Mouse (Mus musculus) MEL (cell line): ENCODE measurements at regions not wholly inside any gene's neighbourhood (a gene's known extent, or its start where the extent isn't known, plus 50 kb on each side); places are given as distances from the start of the nearest gene placed in this dataset.

Experiments used
- DNase-seq: peaks from one replicate; pipeline ENCODE4 v3.0.0; 2011; ENCODE audit warnings: low read depth, low spot score
- H3K27ac ChIP-seq: 2 replicates; pipeline ENCODE4 v1.5.1; 2012; ENCODE audit warnings: low read depth, mild to moderate bottlenecking, control low read depth, low read length, moderate library complexity; ENCODE audit not compliant: control insufficient read depth
- H3K27me3 ChIP-seq, 2 experiments: fragments of 150-350 bp in 1 of 2; sonication (generic) in 1 of 2; 2 replicates each; pipeline ENCODE4 v1.6.1; 2012; ENCODE audit warnings: low read length in 2 of 2, mild to moderate bottlenecking in 2 of 2, improper control_type of control experiment in 1 of 2, moderate library complexity in 1 of 2; ENCODE audit not compliant: insufficient read depth in 2 of 2, control insufficient read depth in 1 of 2
- H3K36me3 ChIP-seq, 2 experiments: 2 replicates each; pipeline ENCODE4 v1.6.1; 2012 to 2014; ENCODE audit warnings: low read length in 2 of 2, improper control_type of control experiment in 1 of 2, inconsistent platforms in 1 of 2, mild to moderate bottlenecking in 1 of 2; ENCODE audit not compliant: insufficient read depth in 2 of 2, control insufficient read depth in 1 of 2
- H3K4me1 ChIP-seq, 2 experiments: fragments of 150-350 bp in 1 of 2; sonication (generic) in 1 of 2; 2 replicates each; pipeline ENCODE4 v1.6.1; 2012; ENCODE audit warnings: low read length in 2 of 2, improper control_type of control experiment in 1 of 2, mild to moderate bottlenecking in 1 of 2; ENCODE audit not compliant: insufficient read depth in 2 of 2, control insufficient read depth in 1 of 2
- H3K4me3 ChIP-seq, 2 experiments: fragments of 150-350 bp in 1 of 2; sonication (generic) in 1 of 2; 2 replicates each; pipeline ENCODE4 v1.5.1; 2012; ENCODE audit warnings: low read depth in 2 of 2, low read length in 2 of 2, mild to moderate bottlenecking in 2 of 2, moderate library complexity in 2 of 2, control low read depth in 1 of 2, improper control_type of control experiment in 1 of 2; ENCODE audit not compliant: control insufficient read depth in 1 of 2, insufficient read depth in 1 of 2
- H3K79me2 ChIP-seq: 2 replicates; pipeline ENCODE4 v1.6.1; 2012; ENCODE audit warnings: mild to moderate bottlenecking, low read length, moderate library complexity; ENCODE audit not compliant: control insufficient read depth, poor library complexity, insufficient read depth
- H3K9ac ChIP-seq: 2 replicates; pipeline ENCODE4 v1.6.1; 2012; ENCODE audit warnings: low read depth, mild to moderate bottlenecking, control low read depth, low read length, moderate library complexity; ENCODE audit not compliant: control insufficient read depth, poor library complexity, severe bottlenecking
- H3K9me3 ChIP-seq: fragments of 150-350 bp; sonication (generic); replicated peaks from 2 replicates; pipeline ENCODE4 v1.6.1; 2012; ENCODE audit warnings: mild to moderate bottlenecking, low read length, improper control_type of control experiment, moderate library complexity; ENCODE audit not compliant: insufficient read depth
- CHD1 ChIP-seq: IDR thresholded peaks from 2 replicates; pipeline ENCODE4 v1.6.1; 2012; ENCODE audit warnings: low read depth, mild to moderate bottlenecking, inconsistent platforms, low read length, improper control_type of control experiment
- CHD2 ChIP-seq: IDR thresholded peaks from 2 replicates; pipeline ENCODE4 v1.6.1; 2011; ENCODE audit warnings: low read length, improper control_type of control experiment
- CTCF ChIP-seq, 3 experiments: IDR thresholded peaks in 2 of 3; conservative IDR thresholded peaks in 1 of 3; 2 replicates each; pipeline ENCODE4 v1.5.1; 2011 to 2012; ENCODE audit warnings: low read length in 3 of 3, low read depth in 2 of 3, mild to moderate bottlenecking in 2 of 3, improper control_type of control experiment in 1 of 3, inconsistent platforms in 1 of 3, mixed read lengths in 1 of 3, moderate library complexity in 1 of 3; ENCODE audit not compliant: control insufficient read depth in 1 of 3, insufficient read depth in 1 of 3, poor library complexity in 1 of 3, severe bottlenecking in 1 of 3
- E2F4 ChIP-seq: IDR thresholded peaks from 2 replicates; pipeline ENCODE4 v1.6.1; 2011; ENCODE audit warnings: low read depth, low read length, improper control_type of control experiment, borderline replicate concordance
- ELF1 ChIP-seq: IDR thresholded peaks from 2 replicates; pipeline ENCODE4 v1.6.1; 2014; ENCODE audit warnings: low read depth, mild to moderate bottlenecking, inconsistent platforms, low read length, improper control_type of control experiment, moderate library complexity
- EP300 ChIP-seq, 2 experiments: IDR thresholded peaks; 2 replicates each; pipeline ENCODE4 v1.6.1; 2011; ENCODE audit warnings: improper control_type of control experiment in 2 of 2, low read length in 2 of 2, low read depth in 1 of 2, mild to moderate bottlenecking in 1 of 2
- GABPA ChIP-seq: IDR thresholded peaks from 2 replicates; pipeline ENCODE4 v1.6.1; 2012; ENCODE audit warnings: low read depth, mild to moderate bottlenecking, inconsistent platforms, low read length, improper control_type of control experiment, moderate library complexity
- GATA1 ChIP-seq: IDR thresholded peaks from 2 replicates; pipeline ENCODE4 v1.6.1; 2011; ENCODE audit warnings: low read depth, low read length, improper control_type of control experiment
- HCFC1 ChIP-seq: IDR thresholded peaks from 2 replicates; pipeline ENCODE4 v1.6.1; 2012; ENCODE audit warnings: low read depth, mild to moderate bottlenecking, inconsistent platforms, low read length, improper control_type of control experiment, moderate library complexity
- JUND ChIP-seq: IDR thresholded peaks from 2 replicates; pipeline ENCODE4 v1.6.1; 2011; ENCODE audit warnings: low read depth, mild to moderate bottlenecking, improper control_type of control experiment, low read length
- MAX ChIP-seq: IDR thresholded peaks from 2 replicates; pipeline ENCODE4 v1.6.1; 2011; ENCODE audit warnings: low read length, improper control_type of control experiment
- MAZ ChIP-seq: IDR thresholded peaks from 2 replicates; pipeline ENCODE4 v1.6.1; 2012; ENCODE audit warnings: low read depth, mild to moderate bottlenecking, inconsistent platforms, low read length, improper control_type of control experiment
- MEF2A ChIP-seq: IDR thresholded peaks from 2 replicates; pipeline ENCODE4 v1.6.1; 2014; ENCODE audit warnings: low read depth, mild to moderate bottlenecking, inconsistent platforms, low read length, improper control_type of control experiment; ENCODE audit not compliant: poor library complexity, insufficient replicate concordance, severe bottlenecking; ENCODE audit errors: extremely low read depth
- MXI1 ChIP-seq: IDR thresholded peaks from 2 replicates; pipeline ENCODE4 v1.6.1; 2011; ENCODE audit warnings: mild to moderate bottlenecking, low read depth, low read length, improper control_type of control experiment
- NELFE ChIP-seq: IDR thresholded peaks from 2 replicates; pipeline ENCODE4 v1.6.1; 2011; ENCODE audit warnings: low read depth, low read length, improper control_type of control experiment
- POLR2A ChIP-seq, 2 experiments: IDR thresholded peaks; 2 replicates each; pipeline ENCODE4 v1.6.1; 2011 to 2012; ENCODE audit warnings: low read length in 2 of 2, mild to moderate bottlenecking in 2 of 2, control low read depth in 1 of 2, improper control_type of control experiment in 1 of 2, low read depth in 1 of 2, moderate library complexity in 1 of 2; ENCODE audit not compliant: control insufficient read depth in 1 of 2, insufficient read depth in 1 of 2, poor library complexity in 1 of 2
- POLR2AphosphoS5 ChIP-seq: IDR thresholded peaks from 2 replicates; pipeline ENCODE4 v1.6.1; 2012; ENCODE audit warnings: low read depth, borderline replicate concordance, mild to moderate bottlenecking, inconsistent platforms, low read length, moderate library complexity, mixed read lengths
- RAD21 ChIP-seq: IDR thresholded peaks from 2 replicates; pipeline ENCODE4 v1.6.1; 2011; ENCODE audit warnings: mild to moderate bottlenecking, low read depth, low read length, improper control_type of control experiment
- RCOR1 ChIP-seq: IDR thresholded peaks from 2 replicates; pipeline ENCODE4 v1.6.1; 2012; ENCODE audit warnings: low read depth, mild to moderate bottlenecking, inconsistent platforms, low read length, improper control_type of control experiment
- SMC3 ChIP-seq: IDR thresholded peaks from 2 replicates; pipeline ENCODE4 v1.6.1; 2011; ENCODE audit warnings: low read depth, low read length, improper control_type of control experiment
- TCF12 ChIP-seq: IDR thresholded peaks from 2 replicates; pipeline ENCODE4 v1.6.1; 2014; ENCODE audit warnings: low read depth, mild to moderate bottlenecking, inconsistent platforms, low read length, improper control_type of control experiment, moderate library complexity
- USF1 ChIP-seq: IDR thresholded peaks from 2 replicates; pipeline ENCODE4 v1.6.1; 2014; ENCODE audit warnings: low read depth, mild to moderate bottlenecking, inconsistent platforms, low read length, improper control_type of control experiment, moderate library complexity
- USF2 ChIP-seq, 2 experiments: IDR thresholded peaks; 2 replicates each; pipeline ENCODE4 v1.6.1; 2011 to 2012; ENCODE audit warnings: improper control_type of control experiment in 2 of 2, low read length in 2 of 2, borderline replicate concordance in 1 of 2, inconsistent platforms in 1 of 2, low read depth in 1 of 2, mild to moderate bottlenecking in 1 of 2; ENCODE audit not compliant: insufficient read depth in 1 of 2
- ZC3H11A ChIP-seq: IDR thresholded peaks from 2 replicates; pipeline ENCODE4 v1.6.1; 2012; ENCODE audit warnings: low read depth, mild to moderate bottlenecking, inconsistent platforms, low read length, improper control_type of control experiment
- ZMIZ1 ChIP-seq: IDR thresholded peaks from 2 replicates; pipeline ENCODE4 v1.6.1; 2012; ENCODE audit warnings: low read depth, mild to moderate bottlenecking, inconsistent platforms, low read length, improper control_type of control experiment, moderate library complexity
- ZNF384 ChIP-seq: IDR thresholded peaks from 2 replicates; pipeline ENCODE4 v1.6.1; 2012; ENCODE audit warnings: low read depth, mild to moderate bottlenecking, inconsistent platforms, low read length, improper control_type of control experiment

- Histone ChIP-seq H3K4me3 (no peak overlapping the region), H3K27ac (no peak overlapping the region), H3K36me3 (no peaks in the 10 kb centered on the region)
Measured at GRCm38 (mm10) chr4:8934541-8934940, 695.7 kb upstream of the Car8 start.

GRCm38 (mm10) chr4:8929346-8929745, 690.5 kb upstream of the Car8 start:
- H3K9me3 ChIP-seq, result no peaks in the 10 kb centered on the region
- H3K79me2 ChIP-seq, result no peaks in the 10 kb centered on the region
- no peaks in the 10 kb centered on the region for H3K27me3 ChIP-seq
- no peaks in the 10 kb centered on the region for H3K36me3 ChIP-seq
- TF ChIP-seq RCOR1 (no peak), EP300 (IDR thresholded peaks at IDR 0.05; ENCODE audit: low read depth in 1 of 2, low read length in 2 of 2) (no peak), TCF12 (no peak), E2F4 (no peak), CTCF (IDR thresholded peaks at IDR 0.05 in 2 of 3, conservative IDR thresholded peaks at IDR 0.05 in 1 of 3; ENCODE audit: control insufficient read depth in 1 of 3, insufficient read depth in 1 of 3, low read depth in 2 of 3, low read length in 3 of 3, poor library complexity in 1 of 3, severe bottlenecking in 1 of 3) (no peak), CHD1 (no peak), JUND (no peak), SMC3 (no peak), POLR2AphosphoS5 (no peak), POLR2A (IDR thresholded peaks at IDR 0.05; ENCODE audit: control insufficient read depth in 1 of 2, insufficient read depth in 1 of 2, low read depth in 1 of 2, low read length in 2 of 2, poor library complexity in 1 of 2) (no peak), ZC3H11A (no peak), USF1 (no peak), ZNF384 (no peak), MAX (no peak), NELFE (no peak), ZMIZ1 (no peak), RAD21 (no peak), GATA1 (no peak), USF2 (IDR thresholded peaks at IDR 0.05; ENCODE audit: borderline replicate concordance in 1 of 2, insufficient read depth in 1 of 2, low read depth in 1 of 2, low read length in 2 of 2) (no peak)
- H3K4me1 ChIP-seq, result no peaks in the 10 kb centered on the region
- no peak overlapping the region for H3K9ac ChIP-seq
- no peak for DNase-seq
- H3K4me3 ChIP-seq, result no peak overlapping the region
- H3K27ac ChIP-seq, result no peak overlapping the region

More at GRCm38 (mm10) chr4:8934541-8934940, 695.7 kb upstream of the Car8 start:
- no peak for DNase-seq
- Histone ChIP-seq H3K9ac (no peak overlapping the region), H3K9me3 (no peaks in the 10 kb centered on the region), H3K4me1 (no peaks in the 10 kb centered on the region), H3K27me3 (no peaks in the 10 kb centered on the region), H3K79me2 (no peaks in the 10 kb centered on the region)
- TF ChIP-seq MEF2A (no peak), GABPA (no peak), E2F4 (no peak), HCFC1 (no peak), ELF1 (no peak), MAZ (no peak), USF2 (IDR thresholded peaks at IDR 0.05; ENCODE audit: borderline replicate concordance in 1 of 2, insufficient read depth in 1 of 2, low read depth in 1 of 2, low read length in 2 of 2) (no peak), CHD2 (no peak), POLR2AphosphoS5 (no peak), USF1 (no peak), SMC3 (no peak), MXI1 (no peak), RAD21 (no peak)
